Mouse (Mus musculus) cerebellum, adult 2 months (tissue): Measurements from ENCODE around the gene Map1b.

Source experiments
- CTCF ChIP-seq: fragments of 200-500 bp; IDR thresholded peaks from 2 replicates; pipeline ENCODE4 v1.5.1; 2011; ENCODE audit warnings: low read depth, mild to moderate bottlenecking, control low read depth, low read length, moderate library complexity, borderline replicate concordance; ENCODE audit not compliant: insufficient read depth
- POLR2A ChIP-seq: fragments of 200-500 bp; IDR thresholded peaks from 2 replicates; pipeline ENCODE4 v1.6.1; 2011; ENCODE audit warnings: low read length, control low read depth, borderline replicate concordance; ENCODE audit not compliant: insufficient read depth

DNA sequence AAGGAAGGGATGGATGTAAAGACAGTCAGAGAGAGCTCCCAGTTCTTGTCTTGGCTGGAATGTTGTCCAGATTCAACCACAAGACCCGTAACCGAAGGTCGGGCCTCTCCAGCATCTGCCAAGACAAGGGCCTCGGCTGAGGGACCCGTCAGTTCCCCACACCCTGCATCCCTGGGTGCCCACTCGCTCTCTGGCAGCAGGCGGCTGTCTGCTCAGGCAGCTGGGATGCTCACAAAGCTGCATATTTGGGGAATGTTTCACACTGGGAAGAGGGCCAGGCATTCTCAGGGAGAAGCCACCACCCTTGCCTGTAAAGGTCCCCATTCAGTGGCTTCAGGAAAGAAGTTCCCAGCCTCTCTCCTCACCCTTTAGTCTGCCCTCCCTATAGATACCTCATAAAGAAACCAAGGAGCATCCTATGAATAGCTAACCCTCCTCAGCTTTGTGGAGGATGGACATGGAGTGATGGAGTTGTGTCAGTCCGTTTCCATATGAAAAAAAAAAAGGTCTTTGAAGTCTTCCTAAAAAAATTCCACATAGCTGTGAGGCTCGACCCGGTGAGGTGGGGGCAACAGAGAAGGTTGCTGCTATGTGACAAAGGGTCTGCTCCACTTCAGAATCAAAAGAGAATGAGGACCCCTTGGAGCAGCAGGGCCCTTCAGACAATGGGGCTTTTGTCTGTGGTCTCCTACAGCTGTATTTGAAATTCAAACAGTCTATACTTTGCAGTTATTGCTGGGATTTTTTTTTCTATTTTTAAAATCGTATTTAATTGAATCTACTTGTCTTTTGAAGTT lies 68.7 kb downstream of the Map1b start:
- TF ChIP-seq CTCF (no peak), POLR2A (no peak)
